Mouse (Mus musculus) embryonic facial prominence, embryonic 12.5 days (tissue): Measurements from ENCODE around the gene Jhy. TPM values are rescaled to one million over a fixed set of nuclear protein-coding genes. Genes with fewer than 3 reads are reported as not detected.

Experiments used
- ATAC-seq: fragments of 200-750 bp; cut with Nextera tagmentation; 2 replicates; pipeline ENCODE4 v1.8.0; 2017; ENCODE audit not compliant: insufficient number of reproducible peaks, insufficient read depth, low FRiP score, low TSS enrichment
- H3K27ac ChIP-seq: fragments of 300-500 bp; sonication (generic); 2 replicates; pipeline ENCODE4 v1.5.1; 2016; ENCODE audit warnings: mild to moderate bottlenecking
- H3K27me3 ChIP-seq: fragments of 300-500 bp; sonication (generic); 2 replicates; pipeline ENCODE4 v1.6.1; 2016; ENCODE audit warnings: mild to moderate bottlenecking, moderate library complexity
- H3K36me3 ChIP-seq: fragments of 300-500 bp; sonication (generic); 2 replicates; pipeline ENCODE4 v1.6.1; 2016; ENCODE audit warnings: mild to moderate bottlenecking
- H3K4me1 ChIP-seq: fragments of 300-500 bp; sonication (generic); 2 replicates; pipeline ENCODE4 v1.6.1; 2016
- H3K4me2 ChIP-seq: fragments of 300-500 bp; sonication (generic); replicated peaks from 2 replicates; pipeline ENCODE4 v1.6.1; 2016; ENCODE audit warnings: mild to moderate bottlenecking, moderate library complexity
- H3K4me3 ChIP-seq: fragments of 300-500 bp; sonication (generic); 2 replicates; pipeline ENCODE4 v1.5.1; 2016; ENCODE audit warnings: mild to moderate bottlenecking
- H3K9ac ChIP-seq: fragments of 300-500 bp; sonication (generic); 2 replicates; pipeline ENCODE4 v1.6.1; 2016; ENCODE audit warnings: mild to moderate bottlenecking, moderate library complexity
- H3K9me3 ChIP-seq: fragments of 300-500 bp; sonication (generic); 2 replicates; pipeline ENCODE4 v1.6.1; 2016; ENCODE audit warnings: mild to moderate bottlenecking, moderate library complexity
- WGBS: fragments of 180-500 bp; shearing (Covaris S2); methylation state at CpG from one replicate; pipeline ENCODE4 v1.1.7; 2016; 5-methylcytosine and 5-hydroxymethylcytosine counted together
- polyA plus RNA-seq: library from polyadenylated mRNA; unstranded; fragments of >200 nt; fragmentation: Nextera tagmentation; extraction: Ambion mirVana; gene quantifications from 2 replicates; pipeline ENCODE4 v1.2.1, GENCODE M21; 2016

Jhy gene
- 0.13 and 0.48 TPM in 2 replicates for polyA plus RNA-seq

DNA sequence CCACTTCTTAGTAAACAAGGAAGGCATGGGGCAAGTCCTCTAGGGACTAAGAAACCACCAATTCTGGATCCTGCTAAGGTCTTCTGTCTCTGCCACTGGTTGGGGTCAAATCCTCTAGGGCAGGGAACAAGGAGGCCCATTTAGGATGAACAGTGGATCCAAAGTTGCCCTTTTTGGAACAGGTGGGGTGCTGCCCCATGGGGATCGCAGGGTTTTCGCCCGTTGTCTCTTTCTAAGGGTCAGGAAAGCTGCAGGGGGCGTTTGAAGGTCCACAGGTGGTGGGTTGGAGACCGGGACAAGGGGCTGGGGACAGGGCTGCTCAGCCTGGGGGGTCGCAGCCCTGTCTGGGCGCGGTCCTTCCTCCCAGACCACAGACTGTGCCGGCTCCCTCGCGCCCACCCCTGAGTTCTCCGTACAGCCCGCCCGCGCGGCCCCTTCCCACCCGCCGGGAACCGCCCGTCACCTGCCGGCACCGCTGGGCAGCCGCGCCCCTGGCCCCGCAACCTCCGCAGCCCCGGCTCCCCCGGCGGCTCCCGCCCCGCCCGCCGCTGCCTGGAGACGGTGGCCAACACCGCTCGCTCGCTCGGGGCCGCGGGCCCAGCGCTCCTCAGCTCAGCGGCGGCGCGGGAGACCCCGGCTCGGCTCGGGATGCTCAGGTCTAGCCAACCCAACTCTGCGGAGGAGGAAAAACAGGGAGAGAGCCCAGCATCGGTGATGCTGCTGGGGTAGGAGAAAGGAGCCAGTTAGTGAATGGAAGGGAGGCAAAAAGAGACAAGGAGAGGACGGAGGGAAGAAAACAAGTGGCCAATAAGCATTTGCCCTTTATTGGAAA is at the start of gene Jhy:
Jhy (minus strand) TSS at position 533 of the 832 bp plus-strand sequence.
- under 1% methylated on average over 51 of the region's 51 CpGs for WGBS
- ATAC-seq, result 0 out of 2 replicates have a peak, but pooled peaks have one; percentile 56
- peaks cover 11% of the 10 kb centered on the region; the same call in 1 of the 2 replicates for H3K4me1 ChIP-seq
- peak within 1 kb of the TSS; percentile 98 for H3K4me2 ChIP-seq
- H3K27ac ChIP-seq, result no peak within 1 kb of the TSS
- H3K27me3 ChIP-seq, result peaks cover 32% of the 10 kb centered on the region
- H3K36me3 ChIP-seq, result no peaks in the 10 kb centered on the region
- H3K9me3 ChIP-seq, result no peaks in the 10 kb centered on the region
- peak within 1 kb of the TSS; percentile 57 for H3K9ac ChIP-seq
- H3K4me3 ChIP-seq, result peak within 1 kb of the TSS; percentile 53

- no peak for ATAC-seq
- H3K27me3 ChIP-seq, result no peaks in the 10 kb centered on the region
- H3K27ac ChIP-seq, result no peak overlapping the region
- no peak overlapping the region for H3K4me2 ChIP-seq
- no peak overlapping the region for H3K4me3 ChIP-seq
- H3K9me3 ChIP-seq, result no peaks in the 10 kb centered on the region
- no peak overlapping the region for H3K9ac ChIP-seq
- no peaks in the 10 kb centered on the region for H3K36me3 ChIP-seq
- 87% methylated on average over 5 of the region's 5 CpGs for WGBS
- H3K4me1 ChIP-seq, result no peaks in the 10 kb centered on the region
These were observed 48.5 kb upstream of the Jhy start for GRCm38 (mm10) chr9:41012456-41012855.

GRCm38 (mm10) chr9:41011512-41012436 is 47.9 kb upstream of the Jhy start:
- H3K27me3 ChIP-seq, result no peaks in the 10 kb centered on the region
- H3K9me3 ChIP-seq, result no peaks in the 10 kb centered on the region
- no peak overlapping the region for H3K27ac ChIP-seq
- no peaks in the 10 kb centered on the region for H3K36me3 ChIP-seq
- no peaks in the 10 kb centered on the region for H3K4me1 ChIP-seq
- ATAC-seq, result no peak
- no peak overlapping the region for H3K4me3 ChIP-seq
- H3K4me2 ChIP-seq, result no peak overlapping the region
- H3K9ac ChIP-seq, result no peak overlapping the region
- 70% methylated on average over 13 of the region's 13 CpGs for WGBS

DNA sequence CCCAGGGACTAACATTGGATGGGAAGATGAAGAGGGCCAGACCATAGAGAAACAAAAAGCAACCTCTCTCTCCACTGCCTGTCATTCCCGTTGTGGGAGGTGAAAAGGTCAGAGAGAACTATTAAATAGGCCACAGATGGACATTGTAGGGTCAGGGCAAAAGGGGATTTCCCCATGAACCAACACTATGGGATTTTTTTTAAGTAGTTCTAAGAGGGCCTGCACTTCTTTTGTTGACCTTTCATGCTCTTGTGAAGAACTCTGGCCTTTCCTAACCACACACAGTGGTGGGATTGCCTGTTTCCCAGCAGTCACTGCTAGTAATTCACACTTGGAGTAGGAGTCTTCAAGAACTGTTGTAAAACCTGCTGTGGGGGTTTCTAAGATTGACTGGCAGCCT is 43.9 kb upstream of the Jhy start:
- no peak for ATAC-seq
- Histone ChIP-seq H3K4me2 (no peak overlapping the region), H3K9ac (no peak overlapping the region), H3K4me1 (no peaks in the 10 kb centered on the region), H3K27me3 (no peaks in the 10 kb centered on the region), H3K27ac (no peak overlapping the region), H3K9me3 (no peaks in the 10 kb centered on the region), H3K4me3 (no peak overlapping the region), H3K36me3 (no peaks in the 10 kb centered on the region)
- WGBS, result 7% methylated on average over 1 of the region's 1 CpGs

DNA sequence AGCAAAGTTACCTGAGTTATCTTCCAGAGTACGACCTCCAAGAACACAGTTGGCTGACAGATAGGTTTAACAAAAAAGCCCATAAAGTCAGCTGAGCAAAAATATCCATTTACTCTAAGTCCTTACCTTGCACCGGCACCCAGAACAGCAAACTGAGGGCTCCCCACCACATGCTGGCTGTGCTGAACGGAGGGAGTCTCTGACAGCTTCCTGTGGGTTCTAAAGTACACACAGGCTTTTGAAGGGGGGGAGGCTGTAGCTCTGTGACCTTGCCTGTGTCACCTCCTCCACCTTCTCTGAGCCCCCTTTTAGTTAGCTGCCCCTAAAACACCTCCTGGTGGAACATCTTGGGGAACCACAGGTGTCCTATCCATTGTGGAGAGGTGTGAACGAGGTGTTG is 40.5 kb upstream of the Jhy start, which contains the start of gene Crtam:
Crtam (minus strand) TSS at position 214 of the 400 bp plus-strand sequence.
- ATAC-seq, result no peak
- H3K27ac ChIP-seq, result no peak within 1 kb of the TSS
- WGBS, result 62% methylated on average over 4 of the region's 4 CpGs

DNA sequence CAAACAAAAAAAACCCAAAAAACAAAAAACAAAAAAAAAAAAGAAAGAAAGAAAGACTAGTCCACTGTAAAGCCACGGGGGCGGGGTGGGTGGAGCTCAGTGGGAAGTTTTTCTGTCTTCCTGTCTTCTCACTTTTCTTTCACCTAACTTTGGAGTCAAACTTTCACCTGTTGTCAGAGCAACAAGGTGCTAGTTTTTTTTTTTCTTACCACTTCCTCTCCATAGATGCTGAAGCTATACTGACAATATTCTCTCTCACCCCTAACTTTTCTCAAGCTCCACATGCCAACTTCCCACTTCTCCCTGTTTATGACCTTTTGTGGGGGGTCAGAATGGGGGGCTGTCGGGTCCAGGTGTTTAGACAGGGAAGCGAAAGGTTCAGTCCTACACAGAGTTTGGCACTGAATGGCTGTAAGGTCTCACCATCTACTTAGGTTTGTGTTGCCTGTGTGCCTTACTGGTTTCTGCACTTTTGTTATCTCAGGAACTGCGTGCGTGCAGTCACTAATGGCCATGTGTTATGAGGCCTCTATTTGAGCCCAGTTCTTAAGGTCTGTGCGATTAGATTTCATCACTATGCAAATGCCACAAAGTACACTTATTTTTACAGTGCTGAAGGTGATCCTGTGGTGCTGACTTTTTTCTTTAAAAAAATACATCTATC is 33.3 kb upstream of the Jhy start:
- Histone ChIP-seq H3K27me3 (no peaks in the 10 kb centered on the region), H3K4me2 (no peak overlapping the region), H3K4me1 (no peaks in the 10 kb centered on the region), H3K9me3 (no peaks in the 10 kb centered on the region), H3K9ac (no peak overlapping the region), H3K36me3 (no peaks in the 10 kb centered on the region), H3K27ac (no peak overlapping the region), H3K4me3 (no peak overlapping the region)
- WGBS, result 84% methylated on average over 7 of the region's 7 CpGs
- no peak for ATAC-seq

More for the DNA sequence above, 40.5 kb upstream of the Jhy start, which contains the start of gene Crtam:
- Histone ChIP-seq H3K4me3 (no peak within 1 kb of the TSS), H3K9me3 (no peaks in the 10 kb centered on the region), H3K4me2 (no peak within 1 kb of the TSS), H3K27me3 (no peaks in the 10 kb centered on the region), H3K9ac (no peak within 1 kb of the TSS), H3K4me1 (no peaks in the 10 kb centered on the region), H3K36me3 (no peaks in the 10 kb centered on the region)

- H3K27ac ChIP-seq, result no peak overlapping the region
These were observed 30.2 kb upstream of the Jhy start for GRCm38 (mm10) chr9:40994075-40994474.

GRCm38 (mm10) chr9:40991511-40991910 is 27.6 kb upstream of the Jhy start:
- H3K4me2 ChIP-seq, result no peak overlapping the region
- 85% methylated on average over 6 of the region's 6 CpGs for WGBS
- no peak overlapping the region for H3K4me3 ChIP-seq
- H3K27ac ChIP-seq, result no peak overlapping the region
- no peaks in the 10 kb centered on the region for H3K36me3 ChIP-seq
- H3K9me3 ChIP-seq, result no peaks in the 10 kb centered on the region
- no peak for ATAC-seq
- no peaks in the 10 kb centered on the region for H3K27me3 ChIP-seq
- H3K9ac ChIP-seq, result no peak overlapping the region
- no peaks in the 10 kb centered on the region for H3K4me1 ChIP-seq

More at GRCm38 (mm10) chr9:40994075-40994474, 30.2 kb upstream of the Jhy start:
- Histone ChIP-seq H3K4me2 (no peak overlapping the region), H3K4me3 (no peak overlapping the region), H3K9ac (no peak overlapping the region), H3K27me3 (no peaks in the 10 kb centered on the region), H3K9me3 (no peaks in the 10 kb centered on the region), H3K36me3 (no peaks in the 10 kb centered on the region), H3K4me1 (no peaks in the 10 kb centered on the region)
- no peak for ATAC-seq
- WGBS, result 52% methylated on average over 5 of the region's 5 CpGs

- Histone ChIP-seq H3K4me2 (no peak overlapping the region), H3K4me1 (no peaks in the 10 kb centered on the region), H3K9ac (no peak overlapping the region), H3K27ac (no peak overlapping the region), H3K36me3 (no peaks in the 10 kb centered on the region), H3K27me3 (no peaks in the 10 kb centered on the region), H3K9me3 (no peaks in the 10 kb centered on the region), H3K4me3 (no peak overlapping the region)
- no peak for ATAC-seq
- WGBS, result 43% methylated on average over 4 of the region's 4 CpGs
These were observed 26.1 kb upstream of the Jhy start for GRCm38 (mm10) chr9:40989940-40990588.

DNA sequence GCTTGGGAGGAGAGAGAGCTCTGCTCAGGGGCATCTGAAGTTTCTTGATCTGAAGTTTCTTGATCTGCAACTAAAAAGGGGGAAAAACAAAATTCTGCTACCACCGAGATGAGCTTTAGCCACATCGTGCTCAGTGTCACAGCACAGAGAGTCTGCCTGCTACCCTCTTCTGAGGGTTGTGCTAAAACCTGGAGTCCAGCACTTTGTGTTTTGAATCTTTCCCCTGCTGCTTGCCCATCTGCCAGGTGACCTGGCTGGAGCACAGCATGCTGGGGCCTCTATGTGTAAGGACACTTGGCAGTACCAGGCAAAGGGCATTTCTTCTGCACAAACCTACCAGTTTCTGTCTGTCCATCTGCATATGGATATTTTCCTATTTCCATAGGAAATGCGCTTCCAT is 20.4 kb upstream of the Jhy start:
- 68% methylated on average over 3 of the region's 3 CpGs for WGBS
- no peaks in the 10 kb centered on the region for H3K36me3 ChIP-seq
- no peak overlapping the region for H3K4me3 ChIP-seq

DNA sequence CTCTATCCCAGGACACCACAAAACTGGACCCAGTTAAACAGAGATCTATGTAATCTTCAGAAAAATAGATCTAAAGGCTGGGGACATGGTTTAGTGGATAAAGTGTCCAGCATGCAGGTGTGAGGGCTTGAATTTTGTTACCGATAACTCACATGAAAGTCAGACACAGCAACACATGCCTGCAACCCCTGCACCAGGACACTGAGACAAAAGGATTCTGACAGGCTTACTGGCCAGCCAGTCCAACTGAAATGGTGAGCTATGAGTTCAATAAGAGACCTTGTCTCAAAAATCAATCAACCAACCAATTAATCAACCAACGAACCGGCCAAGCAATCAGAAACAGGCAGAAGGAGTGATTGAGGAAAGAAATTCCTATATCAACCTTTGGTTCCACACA is 19.8 kb upstream of the Jhy start:
- Histone ChIP-seq H3K4me3 (no peak overlapping the region), H3K9ac (no peak overlapping the region), H3K27ac (no peak overlapping the region), H3K9me3 (no peaks in the 10 kb centered on the region), H3K36me3 (no peaks in the 10 kb centered on the region), H3K4me2 (no peak overlapping the region), H3K4me1 (no peaks in the 10 kb centered on the region), H3K27me3 (no peaks in the 10 kb centered on the region)
- ATAC-seq, result no peak
- WGBS, result 84% methylated on average over 3 of the region's 3 CpGs

More for the DNA sequence above, 20.4 kb upstream of the Jhy start:
- no peaks in the 10 kb centered on the region for H3K9me3 ChIP-seq
- no peak overlapping the region for H3K4me2 ChIP-seq
- H3K27ac ChIP-seq, result no peak overlapping the region
- H3K9ac ChIP-seq, result no peak overlapping the region
- ATAC-seq, result no peak
- H3K4me1 ChIP-seq, result no peaks in the 10 kb centered on the region
- H3K27me3 ChIP-seq, result no peaks in the 10 kb centered on the region
